Mouse (Mus musculus) myocyte (in vitro differentiated cells): ENCODE measurements at regions not wholly inside any gene's neighbourhood (a gene's known extent, or its start where the extent isn't known, plus 50 kb on each side); places are given as distances from the start of the nearest gene placed in this dataset.

Source experiments
- MAX ChIP-seq: IDR thresholded peaks from one replicate; pipeline ENCODE4 v1.6.1; 2011; ENCODE audit warnings: low read depth, mild to moderate bottlenecking, control low read depth
- MYOD1 ChIP-seq, 3 experiments: IDR thresholded peaks; one replicate each; pipeline ENCODE4 v1.6.1; 2011; ENCODE audit warnings: control low read depth in 2 of 3, low read depth in 2 of 3, mild to moderate bottlenecking in 2 of 3, moderate library complexity in 1 of 3; ENCODE audit not compliant: insufficient read length in 2 of 3, control insufficient read depth in 1 of 3
- MYOG ChIP-seq, 3 experiments: IDR thresholded peaks; one replicate each; pipeline ENCODE4 v1.6.1; 2011; ENCODE audit warnings: control low read depth in 2 of 3, low read depth in 2 of 3, mild to moderate bottlenecking in 2 of 3; ENCODE audit not compliant: insufficient read length in 2 of 3, control insufficient read depth in 1 of 3, insufficient read depth in 1 of 3
- POLR2A ChIP-seq: IDR thresholded peaks from one replicate; pipeline ENCODE4 v1.6.1; 2011; ENCODE audit warnings: low read depth, mild to moderate bottlenecking, control low read depth, moderate library complexity; ENCODE audit not compliant: insufficient read length
- POLR2AphosphoS2 ChIP-seq: IDR thresholded peaks from one replicate; pipeline ENCODE4 v1.6.1; 2011; ENCODE audit warnings: low read depth, control low read depth; ENCODE audit not compliant: insufficient read length
- REST ChIP-seq: IDR thresholded peaks from one replicate; pipeline ENCODE4 v1.6.1; 2011; ENCODE audit warnings: mild to moderate bottlenecking, control low read depth, moderate library complexity; ENCODE audit not compliant: insufficient read depth, insufficient read length
- SRF ChIP-seq: IDR thresholded peaks from one replicate; pipeline ENCODE4 v1.6.1; 2011; ENCODE audit warnings: low read depth; ENCODE audit not compliant: control insufficient read depth, insufficient read length
- TCF12 ChIP-seq: IDR thresholded peaks from one replicate; pipeline ENCODE4 v1.6.1; 2011; ENCODE audit warnings: mild to moderate bottlenecking, control low read depth; ENCODE audit not compliant: poor library complexity, insufficient read depth, severe bottlenecking
- TCF3 ChIP-seq: IDR thresholded peaks from one replicate; pipeline ENCODE4 v1.6.1; 2011; ENCODE audit warnings: low read depth, control low read depth; ENCODE audit not compliant: insufficient read length
- USF1 ChIP-seq: IDR thresholded peaks from one replicate; pipeline ENCODE4 v1.6.1; 2011; ENCODE audit warnings: low read depth, mild to moderate bottlenecking, control low read depth, moderate library complexity

DNA sequence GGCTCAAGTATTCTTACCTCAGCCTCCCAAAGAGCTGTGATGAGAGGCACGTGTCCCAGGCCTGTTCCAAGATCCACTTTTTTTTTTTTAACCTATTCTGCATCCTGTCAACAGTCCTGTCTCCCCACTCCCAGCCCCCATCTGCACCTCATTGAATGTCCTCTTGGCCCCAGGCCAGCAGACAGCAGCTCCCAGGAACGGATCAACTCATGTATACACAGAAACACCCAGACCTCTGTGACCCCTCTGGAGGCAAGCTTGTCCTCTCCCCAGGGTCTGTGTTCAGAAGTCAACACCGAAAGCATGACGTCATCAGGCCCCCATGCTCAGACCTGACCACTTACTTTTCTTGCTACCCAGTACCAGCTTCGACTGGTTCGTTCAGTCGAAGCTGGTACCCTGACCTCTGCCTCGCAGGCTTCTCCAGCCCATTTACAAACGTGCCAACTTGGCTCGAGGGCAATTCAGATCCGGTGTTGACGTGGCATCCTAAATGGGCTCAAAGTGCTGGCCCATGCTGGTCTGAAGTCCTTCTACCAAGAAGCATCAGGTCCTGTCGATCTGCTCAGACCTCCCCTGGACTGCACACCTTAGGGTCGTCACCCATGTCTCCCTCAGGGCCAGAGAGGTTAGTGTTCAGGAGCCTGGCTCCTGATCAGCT lies 60.7 kb upstream of the Otos start:
- TF ChIP-seq MYOG (IDR thresholded peaks at IDR 0.05; ENCODE audit: control insufficient read depth in 1 of 3, insufficient read depth in 1 of 3, insufficient read length in 2 of 3, low read depth in 2 of 3), result no peak
- no peak for TF ChIP-seq POLR2A
- TF ChIP-seq MAX, result no peak
- no peak for TF ChIP-seq POLR2AphosphoS2
- TF ChIP-seq TCF12, result no peak
- no peak for TF ChIP-seq USF1
- TF ChIP-seq MYOD1 (IDR thresholded peaks at IDR 0.05; ENCODE audit: control insufficient read depth in 1 of 3, insufficient read length in 2 of 3, low read depth in 2 of 3), result no peak
- TF ChIP-seq SRF, result no peak
- no peak for TF ChIP-seq TCF3
- TF ChIP-seq REST, result no peak
